Mouse (Mus musculus): ENCODE results near the gene Nexn. TPM values are rescaled to one million over a fixed set of nuclear protein-coding genes. Genes with fewer than 3 reads are reported as not detected.

The Nexn gene
- polyA plus RNA-seq, 1 experiment from 2014 or later: 2.9 TPM

- H3K9me3 ChIP-seq (ENCODE audit: control insufficient read depth, low read length): no peaks in the 10 kb centered on the region
- 80% methylated on average over 4 of the region's 4 CpGs for WGBS
- H3K4me2 ChIP-seq (ENCODE audit: low read depth, low read length): no peak overlapping the region
- no peak for ATAC-seq (ENCODE audit: low read depth)
- H3K36me3 ChIP-seq (ENCODE audit: control insufficient read depth, insufficient read depth, low read length): peaks cover 5% of the 10 kb centered on the region; the same call in 1 of the 2 replicates
- H3K4me1 ChIP-seq (ENCODE audit: control insufficient read depth, insufficient read depth, low read length): peaks cover 13% of the 10 kb centered on the region
- no peaks in the 10 kb centered on the region for H3K27me3 ChIP-seq (ENCODE audit: control insufficient read depth, insufficient read depth, low read length)
- H3K9ac ChIP-seq (replicated peaks; ENCODE audit: low read depth, low read length): no peak overlapping the region
- no peak overlapping the region for H3K27ac ChIP-seq (ENCODE audit: low read depth, low read length)
- no peak overlapping the region for H3K4me3 ChIP-seq (ENCODE audit: low read depth, low read length)
Measured at GRCm38 (mm10) chr3:152189306-152189705, 76.8 kb downstream of the Nexn start.

Other genes with a start within 250 kb of the Nexn start
- gene Gipc2, start 100.1 kb downstream of the Nexn start, polyA plus RNA-seq (2014; fragmentation: Nextera tagmentation; extraction: Ambion mirVana): 7.7 and 15.2 TPM in 2 replicates
- gene Dnajb4, start 56.0 kb downstream of the Nexn start, polyA plus RNA-seq (2014; fragmentation: Nextera tagmentation; extraction: Ambion mirVana): 48.6 and 50.4 TPM in 2 replicates
- gene Fubp1, start 55.9 kb downstream of the Nexn start, polyA plus RNA-seq (2014; fragmentation: Nextera tagmentation; extraction: Ambion mirVana): 223 and 230 TPM in 2 replicates
- gene Miga1, start 74.1 kb upstream of the Nexn start, polyA plus RNA-seq (2014; fragmentation: Nextera tagmentation; extraction: Ambion mirVana): 22.5 and 24.1 TPM in 2 replicates
- gene Usp33, start 80.1 kb upstream of the Nexn start, polyA plus RNA-seq (2014; fragmentation: Nextera tagmentation; extraction: Ambion mirVana): 126 and 128 TPM in 2 replicates
- 36.3 and 40.6 TPM in 2 replicates for gene Zzz3, start 129.1 kb upstream of the Nexn start, polyA plus RNA-seq (2014; fragmentation: Nextera tagmentation; extraction: Ambion mirVana)